Comparison of ENCODE assay signal across 12 mouse cellular contexts in the genomic region with DNA sequence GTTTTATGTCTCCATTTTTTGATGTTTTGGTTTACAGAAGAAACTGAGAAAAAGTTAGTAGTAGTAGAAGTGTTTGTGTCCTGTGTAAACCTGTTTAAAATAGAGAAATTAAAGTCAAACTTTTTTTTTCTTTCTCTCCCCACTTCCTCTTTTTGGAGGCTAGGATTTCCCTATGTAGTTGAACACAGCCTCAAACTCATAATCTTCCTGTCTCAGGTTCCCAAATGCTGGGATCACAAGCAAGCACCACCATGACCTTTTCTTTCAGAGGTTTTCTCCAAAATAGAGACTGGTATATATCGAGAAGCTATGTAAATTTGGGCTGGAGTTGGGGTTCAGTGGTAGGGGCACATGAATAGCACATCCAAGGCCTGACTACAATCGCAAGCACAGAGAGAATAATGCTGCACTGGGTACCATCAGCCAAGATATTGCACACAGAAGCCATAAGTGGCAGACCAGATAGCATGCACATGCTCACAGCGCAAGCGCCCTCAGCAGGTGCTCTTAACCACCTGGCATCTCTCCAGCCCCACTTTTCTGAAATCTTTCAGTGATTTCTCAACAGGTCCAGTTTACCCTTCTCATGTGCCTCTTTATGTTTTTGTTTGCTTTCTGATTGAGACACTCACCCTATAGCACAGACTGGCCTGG. TPM values are rescaled to one million over a fixed set of nuclear protein-coding genes. Genes with fewer than 3 reads are reported as not detected.
DNase-seq lines count a peak whose midpoint lies in the region; TF ChIP-seq lines count a peak whose summit lies in the region.
"Had no signal": no experiment of that assay in that cellular context is flagged by ENCODE, and none has a peak within 500 bp of the region (broad histone marks: within the 10 kb centered on the region; RNA-seq: fewer than 3 reads in every experiment).

No protein-coding gene starts in this region.

- no peak for TF ChIP-seq CTCF in thymus, adult 2 months (IDR thresholded peaks at IDR 0.05; ENCODE audit: borderline replicate concordance, control insufficient read depth, extremely low read depth, insufficient read depth, low read length, poor library complexity)
- no peak for TF ChIP-seq CTCF in bone marrow macrophage, adult 2 months (IDR thresholded peaks at IDR 0.05; ENCODE audit: low read depth, low read length)

- no peaks in the 10 kb centered on the region; the same call in 1 of the 2 replicates for H3K9me3 ChIP-seq in midbrain, embryonic 10.5 days (replicated peaks)
- H3K9me3 ChIP-seq: limb, embryonic 15.5 days had no signal

- H3K4me3 ChIP-seq in thymus, adult 2 months (ENCODE audit: control insufficient read depth, insufficient read depth, low read length) = no peak overlapping the region
- H3K4me3 ChIP-seq in bone marrow macrophage, adult 2 months (ENCODE audit: insufficient read depth, low read length) = no peak overlapping the region
- no peak overlapping the region for H3K4me3 ChIP-seq in midbrain, embryonic 10.5 days
- H3K4me3 ChIP-seq: limb, embryonic 15.5 days had no signal

- 0 out of 2 replicates have a peak overlapping the region, but pooled peaks have one; percentile 3 for H3K27ac ChIP-seq in thymus, adult 2 months (ENCODE audit: control insufficient read depth, insufficient read depth, low read length)
- peak overlapping the region; percentile 72 for H3K27ac ChIP-seq in bone marrow macrophage, adult 2 months (ENCODE audit: insufficient read depth, low read depth, low read length)
- no peak overlapping the region for H3K27ac ChIP-seq in midbrain, embryonic 10.5 days (replicated peaks)
- H3K27ac ChIP-seq: limb, embryonic 15.5 days had no signal

- H3K4me1 ChIP-seq in thymus, adult 2 months (replicated peaks; ENCODE audit: control insufficient read depth, insufficient read depth, low read length) = peaks cover 17% of the 10 kb centered on the region
- peaks cover 29% of the 10 kb centered on the region for H3K4me1 ChIP-seq in bone marrow macrophage, adult 2 months (ENCODE audit: control insufficient read depth, insufficient read depth, low read length)
- peaks cover 15% of the 10 kb centered on the region for H3K4me1 ChIP-seq in midbrain, embryonic 10.5 days

- TF ChIP-seq POLR2A in thymus, adult 2 months (IDR thresholded peaks at IDR 0.05; ENCODE audit: control insufficient read depth, extremely low read depth, insufficient read depth, low read length, poor library complexity) = no peak
- no peak for TF ChIP-seq POLR2A in bone marrow macrophage, adult 2 months (IDR thresholded peaks at IDR 0.05; ENCODE audit: borderline replicate concordance, low read depth, low read length)

- DNase-seq in thymus, adult 2 months = peak; percentile 8
- DNase-seq in thymus, postnatal 36 days = no peak
- DNase-seq in lung, postnatal 10 days = peak; percentile 54
- peak; percentile 17 for DNase-seq in thymus, postnatal 14 days
- DNase-seq in cerebellum, adult 9-11 months = no peak
- no peak for DNase-seq in gastrocnemius, postnatal 4 days (ENCODE audit: low spot score in 2 of 2)
- no peak for DNase-seq in midbrain, embryonic 10.5 days (ENCODE audit: low spot score)
- DNase-seq: gastrocnemius, postnatal 14 days; kidney, adult 11 months; right cerebral cortex, adult 18-20 months had no signal

- 30% methylated on average over 4 of the region's 4 CpGs for WGBS in thymus, adult 2 months
- 93% methylated on average over 4 of the region's 4 CpGs for WGBS in midbrain, embryonic 10.5 days

- no peaks in the 10 kb centered on the region for H3K27me3 ChIP-seq in thymus, adult 2 months (ENCODE audit: control insufficient read depth, insufficient read depth, low read length)
- H3K27me3 ChIP-seq in midbrain, embryonic 10.5 days (ENCODE audit: low read depth, poor library complexity, severe bottlenecking) = peaks cover 5% of the 10 kb centered on the region; the same call in 1 of the 2 replicates
- H3K27me3 ChIP-seq: limb, embryonic 15.5 days had no signal

- no peaks in the 10 kb centered on the region; the same call in 1 of the 2 replicates for H3K36me3 ChIP-seq in thymus, adult 2 months (ENCODE audit: control insufficient read depth, insufficient read depth, low read length)
- H3K36me3 ChIP-seq in midbrain, embryonic 10.5 days = no peaks in the 10 kb centered on the region

RNA-seq across cellular contexts. Expression of gene Birc3, which starts 4.0 kb away (rescaled TPM):
- polyA plus RNA-seq in thymus, adult 2 months (2012; rRNA removed) = 30.7 and 33.5 TPM in 2 replicates
- polyA plus RNA-seq in bone marrow macrophage, adult 2 months (2012; ENCODE audit: insufficient read depth, insufficient read length, missing spikeins) = 157 and 171 TPM in 2 replicates
- 10 to 100 TPM; 12.6 to 14.1 TPM for total RNA-seq in gastrocnemius, postnatal 4 days (2021)
- polyA plus RNA-seq in midbrain, embryonic 10.5 days (2016; fragmentation: Nextera tagmentation; extraction: Ambion mirVana) = 2.7 and 3.4 TPM in 2 replicates

RNA-seq across cellular contexts. Expression of gene Birc2, which starts 32.1 kb away (rescaled TPM):
- polyA plus RNA-seq in thymus, adult 2 months (2012; rRNA removed) = 43.5 and 43.6 TPM in 2 replicates
- polyA plus RNA-seq in bone marrow macrophage, adult 2 months (2012; ENCODE audit: insufficient read depth, insufficient read length, missing spikeins) = 22.5 and 24.9 TPM in 2 replicates
- total RNA-seq in gastrocnemius, postnatal 4 days (2021) = 10 to 100 TPM; 22.0 to 28.1 TPM
- 30.7 and 35.8 TPM in 2 replicates for polyA plus RNA-seq in midbrain, embryonic 10.5 days (2016; fragmentation: Nextera tagmentation; extraction: Ambion mirVana)

Comparison
In these comparisons a context has a peak if more than half of its experiments do, and no peak if none do; other contexts are left out.
1. DNase-seq: peak in thymus, adult 2 months (single experiment), lung, postnatal 10 days (single experiment) and thymus, postnatal 14 days (single experiment); none in thymus, postnatal 36 days (0 of 2), cerebellum, adult 9-11 months (single experiment), gastrocnemius, postnatal 4 days (0 of 2) and midbrain, embryonic 10.5 days (single experiment).